Mouse (Mus musculus): ENCODE data around the gene Manba. TPM values are rescaled to one million over a fixed set of nuclear protein-coding genes. Genes with fewer than 3 reads are reported as not detected.
"Not testable (repeated sequence)": the region's sequence is repeated elsewhere in the genome, so short reads cannot be mapped to it uniquely, and the experiment has no call there.

The Manba gene
- polyA plus RNA-seq, 1 experiment from 2014 or later, result 6.1 TPM

DNA sequence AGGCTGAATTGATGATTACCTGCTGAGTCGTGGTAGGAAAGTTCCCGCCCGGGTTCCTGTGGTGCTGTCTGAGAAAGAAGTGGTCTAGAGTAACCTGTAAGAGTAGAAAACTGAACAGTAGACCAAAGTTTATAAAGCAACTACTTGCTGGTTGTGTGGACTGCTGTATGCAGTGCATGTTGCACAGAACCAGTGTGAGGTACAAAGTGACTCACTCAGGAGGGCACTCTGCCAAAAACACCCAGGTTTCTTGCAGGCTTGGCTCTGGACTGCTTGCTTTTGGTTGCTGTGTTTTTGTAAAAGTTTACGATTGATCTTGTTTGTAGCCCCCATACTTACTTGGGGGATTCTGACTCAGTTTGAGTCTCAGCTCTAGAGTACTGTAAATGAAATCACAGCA, 15.4 kb upstream of the Manba start:
- Histone ChIP-seq H3K9ac (no peak overlapping the region), H3K36me3 (peaks cover 6% of the 10 kb centered on the region), H3K27ac (peak overlapping the region; percentile 17; the same call in 1 of the 2 replicates), H3K4me2 (replicated peaks) (no peak overlapping the region), H3K4me3 (no peak overlapping the region), H3K4me1 (no peaks in the 10 kb centered on the region), H3K9me3 (replicated peaks) (no peaks in the 10 kb centered on the region), H3K27me3 (no peaks in the 10 kb centered on the region)
- WGBS, result 47% methylated on average over 4 of the region's 4 CpGs
- ATAC-seq (ENCODE audit: low FRiP score), result no peak; the same call in 1 of the 2 replicates

DNA sequence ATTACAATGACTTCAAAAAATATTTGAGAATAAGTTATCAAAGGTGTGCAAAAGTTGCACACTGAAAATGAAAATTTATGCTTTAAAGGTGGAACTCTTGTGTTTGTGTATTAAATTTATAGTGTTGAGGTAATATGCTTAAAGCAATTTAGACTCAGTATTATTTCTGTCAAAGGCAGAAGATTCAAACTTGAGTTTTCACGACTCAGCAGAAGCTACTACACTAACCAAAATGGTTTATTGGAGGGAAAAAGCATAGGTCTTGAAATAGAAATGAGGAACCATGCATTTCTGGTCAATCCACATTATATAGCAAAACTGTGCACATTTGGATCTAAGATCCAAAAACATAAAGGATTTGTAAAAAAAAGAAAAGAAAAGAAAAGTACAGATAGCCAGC, 14.6 kb upstream of the Manba start:
- 81% methylated on average over 1 of the region's 1 CpGs for WGBS
- no peak for ATAC-seq (ENCODE audit: low FRiP score)

DNA sequence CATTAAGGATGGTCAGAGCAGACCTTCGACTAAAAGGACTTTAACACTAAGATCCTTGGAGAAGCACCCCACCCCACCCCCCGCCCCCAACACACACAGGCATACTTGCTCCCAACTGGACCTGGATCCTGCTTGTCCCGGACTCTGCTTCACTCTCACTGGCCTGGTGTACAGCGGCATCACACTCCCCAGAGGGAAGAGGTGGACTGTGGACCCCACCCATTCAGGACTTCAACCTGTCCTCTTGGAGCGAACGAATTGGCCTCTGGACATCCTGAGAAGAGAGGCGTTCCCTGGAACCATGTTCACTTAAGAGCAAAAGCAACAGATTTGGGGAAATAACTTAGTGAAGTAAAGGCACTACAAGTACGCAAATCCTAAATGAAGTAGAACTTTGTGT, 10.4 kb upstream of the Manba start:
- ATAC-seq (ENCODE audit: low FRiP score), result no peak
- Histone ChIP-seq H3K4me2 (replicated peaks) (no peak overlapping the region), H3K36me3 (no peaks in the 10 kb centered on the region), H3K9ac (no peak overlapping the region), H3K27ac (no peak overlapping the region), H3K27me3 (no peaks in the 10 kb centered on the region), H3K4me1 (no peaks in the 10 kb centered on the region), H3K4me3 (no peak overlapping the region), H3K9me3 (replicated peaks) (no peaks in the 10 kb centered on the region)
- WGBS, result 90% methylated on average over 8 of the region's 8 CpGs

More for the DNA sequence above, 14.6 kb upstream of the Manba start:
- Histone ChIP-seq H3K4me1 (no peaks in the 10 kb centered on the region), H3K9ac (no peak overlapping the region), H3K36me3 (peaks cover 6% of the 10 kb centered on the region), H3K4me3 (no peak overlapping the region), H3K9me3 (replicated peaks) (no peaks in the 10 kb centered on the region), H3K27ac (no peak overlapping the region), H3K27me3 (no peaks in the 10 kb centered on the region), H3K4me2 (replicated peaks) (no peak overlapping the region)

DNA sequence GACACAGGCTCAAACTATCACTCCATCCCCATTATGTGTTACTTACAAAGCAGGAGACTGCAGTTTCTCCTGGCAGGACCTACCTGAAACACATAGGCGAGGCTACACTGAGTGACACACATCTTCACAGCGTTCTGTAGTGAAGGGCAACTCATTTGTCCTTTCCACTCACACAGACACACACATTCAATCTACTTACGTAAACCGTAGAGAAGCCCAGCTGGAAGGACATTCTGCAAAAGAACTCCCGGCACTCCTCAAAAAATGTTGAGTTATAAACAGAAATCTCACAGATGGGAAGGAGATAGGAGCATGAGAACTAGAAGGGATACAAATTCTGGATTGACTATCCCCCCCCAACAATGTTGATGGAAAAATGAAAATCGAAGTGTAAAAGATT, 9.1 kb upstream of the Manba start:
- Histone ChIP-seq H3K27ac (no peak overlapping the region), H3K4me1 (no peaks in the 10 kb centered on the region), H3K27me3 (no peaks in the 10 kb centered on the region), H3K9ac (no peak overlapping the region), H3K36me3 (no peaks in the 10 kb centered on the region), H3K4me3 (no peak overlapping the region), H3K9me3 (replicated peaks) (no peaks in the 10 kb centered on the region), H3K4me2 (replicated peaks) (no peak overlapping the region)
- 83% methylated on average over 6 of the region's 6 CpGs for WGBS
- ATAC-seq (ENCODE audit: low FRiP score), result no peak

DNA sequence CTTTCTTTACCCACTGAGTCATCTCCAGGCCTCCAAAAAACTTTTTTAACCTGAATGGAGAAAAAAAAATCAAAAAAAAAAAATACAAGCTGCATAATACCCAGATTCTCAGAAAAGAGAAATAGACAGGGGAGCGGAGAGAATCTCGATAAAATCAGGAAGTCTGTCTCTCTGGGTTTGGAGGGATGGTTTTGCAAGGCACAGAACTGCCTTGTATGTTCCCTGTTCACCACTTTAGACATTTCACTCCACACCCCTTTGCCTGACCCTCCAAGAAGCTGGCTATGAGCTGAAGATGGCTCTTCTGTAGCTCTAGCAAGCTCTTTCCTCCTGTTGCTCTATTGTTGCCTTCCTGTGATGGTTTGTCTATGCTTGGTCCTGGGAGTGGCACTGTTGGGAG, 8.4 kb upstream of the Manba start:
- no peaks in the 10 kb centered on the region for H3K9me3 ChIP-seq (replicated peaks)
- H3K27ac ChIP-seq, result no peak overlapping the region
- H3K27me3 ChIP-seq, result no peaks in the 10 kb centered on the region
- no peak overlapping the region for H3K4me3 ChIP-seq
- no peak overlapping the region for H3K4me2 ChIP-seq (replicated peaks)
- H3K36me3 ChIP-seq, result no peaks in the 10 kb centered on the region
- WGBS, result 93% methylated on average over 2 of the region's 2 CpGs
- no peak overlapping the region for H3K9ac ChIP-seq
- ATAC-seq (ENCODE audit: low FRiP score), result no peak
- H3K4me1 ChIP-seq, result no peaks in the 10 kb centered on the region

DNA sequence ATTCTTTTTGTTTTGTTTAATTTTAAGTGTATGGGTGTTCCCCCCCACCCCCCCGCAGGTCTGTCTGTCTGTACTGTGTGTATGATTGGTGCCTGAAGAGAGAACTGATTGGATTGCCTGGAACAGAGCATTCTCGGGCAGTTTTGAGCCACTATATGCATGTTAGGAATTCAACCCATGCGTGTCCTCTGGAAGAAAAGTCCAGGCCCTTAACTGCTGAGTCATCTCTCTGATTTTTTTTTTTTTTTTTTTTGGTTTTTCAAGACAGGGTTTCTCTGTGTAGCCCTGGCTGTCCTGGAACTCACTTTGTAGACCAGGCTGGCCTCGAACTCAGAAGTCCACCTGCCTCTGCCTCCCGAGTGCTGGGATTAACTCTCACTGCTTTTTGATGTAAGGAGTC, 6.3 kb upstream of the Manba start:
- not testable (repeated sequence) for H3K27me3 ChIP-seq; H3K4me3 ChIP-seq; H3K9ac ChIP-seq; ATAC-seq (ENCODE audit: low FRiP score); H3K4me1 ChIP-seq; H3K27ac ChIP-seq; H3K36me3 ChIP-seq; H3K9me3 ChIP-seq (replicated peaks); H3K4me2 ChIP-seq (replicated peaks)
- 83% methylated on average over 5 of the region's 5 CpGs for WGBS

DNA sequence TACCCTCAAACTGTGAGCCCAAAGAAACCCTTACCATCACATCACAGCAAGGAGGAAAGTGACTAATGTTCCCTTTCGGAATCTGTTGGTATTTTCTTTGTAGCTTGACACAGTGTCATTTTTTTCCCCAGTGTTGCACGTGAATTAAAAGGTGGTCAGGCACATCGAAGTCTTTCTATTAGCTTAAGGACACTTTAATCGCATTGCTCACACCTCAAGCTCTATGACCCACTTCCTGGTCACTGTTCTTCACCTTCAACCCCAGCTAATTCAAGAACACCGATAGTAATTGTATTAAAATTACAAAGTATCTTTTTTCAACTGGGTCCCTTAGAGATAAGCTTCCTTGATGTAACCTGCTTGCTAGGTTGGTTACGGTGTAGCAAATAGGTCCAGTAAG, 4.6 kb upstream of the Manba start:
- no peak overlapping the region for H3K4me3 ChIP-seq
- no peaks in the 10 kb centered on the region for H3K9me3 ChIP-seq (replicated peaks)
- H3K27ac ChIP-seq, result no peak overlapping the region
- H3K4me1 ChIP-seq, result peaks cover 5% of the 10 kb centered on the region
- H3K9ac ChIP-seq, result no peak overlapping the region
- no peaks in the 10 kb centered on the region for H3K36me3 ChIP-seq
- no peak overlapping the region for H3K4me2 ChIP-seq (replicated peaks)
- peaks cover 5% of the 10 kb centered on the region; the same call in 1 of the 2 replicates for H3K27me3 ChIP-seq
- ATAC-seq (ENCODE audit: low FRiP score), result no peak
- 87% methylated on average over 6 of the region's 6 CpGs for whole genome bisulfite sequencing

DNA sequence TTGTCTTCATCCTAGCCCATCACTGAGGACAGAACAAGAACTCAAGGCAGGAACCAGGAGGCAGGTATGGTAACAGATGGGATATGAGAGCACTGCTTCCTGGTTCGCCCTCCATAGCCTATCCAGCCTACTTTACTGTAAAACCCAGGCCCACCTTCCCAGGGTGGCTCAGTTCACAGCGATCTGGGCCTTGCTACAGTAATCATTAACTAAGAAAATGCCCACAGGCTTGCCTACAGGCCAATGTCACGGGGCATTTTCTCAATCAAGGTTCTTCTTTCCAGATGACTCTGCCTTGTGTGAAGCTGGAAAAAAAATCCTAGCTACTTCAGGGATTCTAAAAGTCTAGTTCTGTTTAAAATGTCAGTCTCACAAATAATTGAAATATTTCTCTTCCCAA, 3.8 kb upstream of the Manba start:
- Histone ChIP-seq H3K36me3 (no peaks in the 10 kb centered on the region), H3K4me3 (no peak overlapping the region), H3K4me1 (peaks cover 9% of the 10 kb centered on the region), H3K27ac (no peak overlapping the region), H3K27me3 (peaks cover 5% of the 10 kb centered on the region; the same call in 1 of the 2 replicates), H3K9me3 (replicated peaks) (no peaks in the 10 kb centered on the region), H3K9ac (no peak overlapping the region), H3K4me2 (replicated peaks) (no peak overlapping the region)
- no peak for ATAC-seq (ENCODE audit: low FRiP score)
- WGBS, result 80% methylated on average over 3 of the region's 3 CpGs

DNA sequence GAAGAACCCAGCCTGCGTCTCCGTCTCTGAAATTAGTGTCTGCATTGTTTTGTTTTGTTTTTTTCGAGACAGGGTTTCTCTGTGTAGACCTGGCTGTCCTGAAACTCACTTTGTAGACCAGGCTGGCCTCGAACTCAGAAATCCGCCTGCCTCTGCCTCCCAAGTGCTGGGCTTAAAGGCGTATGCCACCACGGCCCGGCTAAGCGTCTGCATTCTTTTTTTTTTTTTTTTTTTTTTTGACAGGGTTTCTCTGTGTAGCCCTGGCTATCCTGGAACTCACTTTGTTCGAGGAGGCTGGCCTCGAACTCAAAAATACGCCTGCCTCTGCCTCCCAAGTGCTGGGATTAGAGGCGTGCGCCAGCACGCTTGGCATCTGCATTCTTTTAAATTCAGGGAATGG, 761 bp upstream of the Manba start:
- not testable (repeated sequence) for H3K9me3 ChIP-seq (replicated peaks); H3K27ac ChIP-seq; H3K27me3 ChIP-seq; H3K4me1 ChIP-seq; H3K36me3 ChIP-seq; H3K9ac ChIP-seq; ATAC-seq (ENCODE audit: low FRiP score)
- 89% methylated on average over 15 of the region's 15 CpGs for WGBS
- Histone ChIP-seq H3K4me3 (peak overlapping the region; percentile 48; the same call in 1 of the 2 replicates), H3K4me2 (replicated peaks) (peak overlapping the region; percentile 94)

DNA sequence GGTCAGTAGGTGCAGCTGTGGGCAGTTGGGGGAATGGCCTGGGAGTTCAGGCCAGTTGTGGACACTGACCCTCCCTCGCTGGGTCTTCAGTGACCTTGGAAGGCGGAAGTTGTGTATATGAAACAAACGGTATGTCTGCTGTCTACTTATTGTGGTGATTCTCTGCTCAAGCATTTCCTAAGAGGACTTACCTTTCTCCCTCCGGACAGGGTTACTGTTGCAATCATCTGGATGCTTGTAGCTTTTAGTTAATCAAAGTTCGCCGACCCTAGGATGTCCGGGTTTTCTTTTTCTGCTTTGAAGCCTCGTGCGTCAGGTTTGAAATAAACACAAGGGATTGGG, 460 bp downstream of the Manba start:
- Histone ChIP-seq H3K4me2 (replicated peaks) (peak overlapping the region; percentile 94), H3K9me3 (replicated peaks) (no peaks in the 10 kb centered on the region), H3K9ac (peak overlapping the region; percentile 58), H3K27me3 (peaks cover 5% of the 10 kb centered on the region; the same call in 1 of the 2 replicates), H3K4me3 (peak overlapping the region; percentile 48), H3K36me3 (no peaks in the 10 kb centered on the region), H3K4me1 (peaks cover 9% of the 10 kb centered on the region), H3K27ac (no peak overlapping the region)
- 21% methylated on average over 9 of the region's 9 CpGs for WGBS
- ATAC-seq (ENCODE audit: low FRiP score), result no peak; the same call in 1 of the 2 replicates

DNA sequence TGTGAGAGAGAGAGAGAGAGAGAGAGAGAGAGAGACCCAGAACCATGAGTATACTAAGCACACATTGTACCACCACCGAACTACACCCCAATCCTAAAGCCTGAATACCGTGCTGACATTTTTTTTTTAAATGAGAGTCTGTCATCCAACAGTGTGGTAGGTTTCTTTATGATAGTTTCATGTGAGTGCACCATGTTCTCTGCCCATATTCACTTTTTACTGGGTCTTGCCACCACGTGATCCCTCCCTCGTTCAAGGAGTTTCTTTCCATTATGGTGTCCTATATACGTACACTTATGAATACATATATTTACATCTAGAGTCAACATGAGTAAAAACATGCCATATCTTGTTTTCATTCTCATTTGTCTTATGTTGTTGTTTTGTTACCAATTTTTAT, 940 bp downstream of the Manba start:
- no peak overlapping the region for H3K4me3 ChIP-seq

DNA sequence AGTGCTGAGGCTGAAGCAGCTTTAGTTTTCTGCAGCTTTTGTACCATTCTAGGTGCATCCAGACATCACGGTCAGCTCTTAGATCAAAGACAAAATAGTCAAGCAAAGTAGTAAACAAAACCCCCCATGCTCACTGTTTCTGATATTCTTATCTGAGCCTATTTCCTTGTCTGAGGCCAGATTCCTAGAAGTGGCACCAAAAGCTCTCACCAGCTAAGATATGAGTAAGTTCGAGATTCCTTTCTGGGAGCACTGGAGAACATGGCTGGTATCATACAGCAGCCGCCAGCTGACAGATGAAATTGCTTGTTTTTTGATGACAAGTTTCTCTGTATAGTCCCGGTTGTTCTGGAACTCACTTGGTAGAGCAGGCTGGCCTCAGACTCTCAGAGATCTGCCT, 2.4 kb downstream of the Manba start:
- ATAC-seq (ENCODE audit: low FRiP score), result no peak
- H3K27me3 ChIP-seq, result peaks cover 5% of the 10 kb centered on the region; the same call in 1 of the 2 replicates
- H3K4me1 ChIP-seq, result peaks cover 9% of the 10 kb centered on the region
- no peaks in the 10 kb centered on the region for H3K9me3 ChIP-seq (replicated peaks)
- H3K9ac ChIP-seq, result no peak overlapping the region
- 95% methylated on average over 4 of the region's 4 CpGs for WGBS
- no peak overlapping the region for H3K4me3 ChIP-seq
- H3K27ac ChIP-seq, result no peak overlapping the region
- H3K36me3 ChIP-seq, result no peaks in the 10 kb centered on the region
- H3K4me2 ChIP-seq (replicated peaks), result no peak overlapping the region

More for the DNA sequence above, 940 bp downstream of the Manba start:
- Histone ChIP-seq H3K27ac (no peak overlapping the region), H3K4me2 (replicated peaks) (peak overlapping the region; percentile 94), H3K4me1 (peaks cover 9% of the 10 kb centered on the region), H3K9me3 (replicated peaks) (no peaks in the 10 kb centered on the region), H3K36me3 (no peaks in the 10 kb centered on the region), H3K27me3 (peaks cover 5% of the 10 kb centered on the region; the same call in 1 of the 2 replicates), H3K9ac (no peak overlapping the region)
- 76% methylated on average over 5 of the region's 5 CpGs for WGBS
- no peak for ATAC-seq (ENCODE audit: low FRiP score)

DNA sequence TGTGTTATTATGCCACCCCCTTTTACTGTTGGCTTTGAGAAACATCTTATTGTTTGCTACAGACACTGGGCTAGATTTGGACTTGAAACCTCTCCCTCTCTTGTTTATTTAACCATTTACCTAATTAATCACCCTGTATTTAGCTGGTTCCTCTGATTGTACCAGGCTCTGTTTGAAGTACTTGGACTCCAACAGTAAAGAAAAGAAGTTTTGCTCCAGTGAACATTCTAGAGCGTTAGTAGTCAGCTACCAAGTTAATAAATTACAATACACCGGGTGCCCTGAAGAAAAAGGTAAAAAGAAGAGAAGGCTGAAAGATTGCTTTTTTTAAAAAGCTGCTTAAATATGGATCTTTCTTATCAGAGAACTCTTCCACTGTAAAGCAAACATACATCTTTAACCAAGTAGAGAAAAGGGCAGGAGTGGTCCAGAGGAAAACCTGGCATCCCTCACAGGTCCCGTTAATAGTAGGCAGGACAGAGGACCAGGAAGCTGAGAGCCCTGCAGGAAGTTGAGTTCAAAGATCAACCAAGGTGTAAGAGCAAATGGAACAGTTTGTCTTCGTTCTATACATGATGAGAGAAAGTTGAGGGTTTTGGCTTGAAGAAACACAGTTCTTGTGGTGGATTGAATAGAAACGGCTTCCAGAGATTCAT, 4.6 kb downstream of the Manba start:
- WGBS, result 84% methylated on average over 5 of the region's 5 CpGs
- Histone ChIP-seq H3K4me1 (peaks cover 8% of the 10 kb centered on the region), H3K36me3 (no peaks in the 10 kb centered on the region), H3K27me3 (no peaks in the 10 kb centered on the region; the same call in 1 of the 2 replicates), H3K9ac (no peak overlapping the region), H3K27ac (no peak overlapping the region), H3K4me2 (replicated peaks) (no peak overlapping the region), H3K9me3 (replicated peaks) (no peaks in the 10 kb centered on the region), H3K4me3 (no peak overlapping the region)
- no peak for ATAC-seq (ENCODE audit: low FRiP score)
